Comparison of ENCODE assay signal across 8 mouse cellular contexts in genomic region chr7:16272681-16273080, GRCm38 (mm10). TPM values are rescaled to one million over a fixed set of nuclear protein-coding genes. Genes with fewer than 3 reads are reported as not detected.
DNase-seq lines count a peak whose midpoint lies in the region; ATAC-seq lines count a peak whose summit lies in the region.

No protein-coding gene starts in this region.

- peak overlapping the region; percentile 86 for H3K27ac ChIP-seq in limb, embryonic 12.5 days
- H3K27ac ChIP-seq in midbrain, embryonic 11.5 days (ENCODE audit: low read depth, low read length) = peak overlapping the region; percentile 67

- under 1% methylated on average over 41 of the region's 46 CpGs for WGBS in limb, embryonic 12.5 days
- WGBS in midbrain, embryonic 11.5 days = 0% methylated on average over 38 of the region's 46 CpGs

- peak overlapping the region; percentile 72 for H3K4me2 ChIP-seq in limb, embryonic 12.5 days
- H3K4me2 ChIP-seq in midbrain, embryonic 11.5 days = peak overlapping the region; percentile 99

- H3K4me1 ChIP-seq in limb, embryonic 12.5 days (replicated peaks) = peaks cover 22% of the 10 kb centered on the region
- peaks cover 17% of the 10 kb centered on the region for H3K4me1 ChIP-seq in midbrain, embryonic 11.5 days (ENCODE audit: control insufficient read depth, insufficient read depth, low read length)

- H3K4me3 ChIP-seq in limb, embryonic 12.5 days (replicated peaks) = peak overlapping the region; percentile 78
- H3K4me3 ChIP-seq in midbrain, embryonic 11.5 days (ENCODE audit: low read depth, low read length) = peak overlapping the region; percentile 70

- H3K9me3 ChIP-seq in limb, embryonic 12.5 days = no peaks in the 10 kb centered on the region
- no peaks in the 10 kb centered on the region for H3K9me3 ChIP-seq in midbrain, embryonic 11.5 days (ENCODE audit: control insufficient read depth, low read length)

- peaks cover 14% of the 10 kb centered on the region for H3K27me3 ChIP-seq in limb, embryonic 12.5 days
- H3K27me3 ChIP-seq in midbrain, embryonic 11.5 days (ENCODE audit: control insufficient read depth, insufficient read depth, low read length) = peaks cover 3% of the 10 kb centered on the region

- peaks cover 28% of the 10 kb centered on the region for H3K36me3 ChIP-seq in limb, embryonic 12.5 days
- H3K36me3 ChIP-seq in midbrain, embryonic 11.5 days (ENCODE audit: control insufficient read depth, insufficient read depth, low read length) = peaks cover 5% of the 10 kb centered on the region; the same call in 1 of the 2 replicates

- peak; percentile 51 for ATAC-seq in granulocyte monocyte progenitor cell, adult 5-6 weeks (replicated peaks; ENCODE audit: poor library complexity, severe bottlenecking)
- peak; percentile 73 for ATAC-seq in limb, embryonic 12.5 days (ENCODE audit: insufficient number of reproducible peaks, insufficient read depth, low FRiP score, low TSS enrichment, low read depth)
- peak; percentile 72 for ATAC-seq in midbrain, embryonic 11.5 days (ENCODE audit: low FRiP score)

- H3K9ac ChIP-seq in limb, embryonic 12.5 days (replicated peaks) = peak overlapping the region; percentile 83
- H3K9ac ChIP-seq in midbrain, embryonic 11.5 days (ENCODE audit: low read length) = peak overlapping the region; percentile 80

- peak; percentile 71 to 72 for DNase-seq in heart, adult 18-20 months
- no peak for DNase-seq in heart, adult 8-10 months (ENCODE audit: low spot score)
- DNase-seq in embryo, embryonic 9.5 days (ENCODE audit: extremely low spot score) = peak; percentile 75
- peak; percentile 69 for DNase-seq in kidney, adult 18-20 months
- DNase-seq in midbrain, embryonic 11.5 days (ENCODE audit: low spot score, missing footprints) = peak; percentile 94
- peak; percentile 80 for DNase-seq in spleen, adult 12 weeks (ENCODE audit: low spot score)

RNA-seq across cellular contexts. Expression of gene Inafm1, which starts 0.7 kb away (rescaled TPM):
- total RNA-seq in heart, adult 18-20 months (2021) = 10 to 100 TPM; 15.3 to 16.2 TPM
- 10 to 100 TPM; 12.3 to 18.1 (median 14.4) TPM for total RNA-seq in heart, adult 8-10 months (2022)
- total RNA-seq in granulocyte monocyte progenitor cell, adult 5-6 weeks (2014; fragmentation: Nextera tagmentation) = 13.6 and 14.6 TPM in 2 replicates
- 3.2 and 3.3 TPM in 2 replicates for total RNA-seq in granulocyte monocyte progenitor cell, adult 5-6 weeks (2017)
- 13.9 and 17.6 TPM in 2 replicates for polyA plus RNA-seq in limb, embryonic 12.5 days (2016; fragmentation: Nextera tagmentation; extraction: Ambion mirVana)
- 9.8 and 10.3 TPM in 2 replicates for polyA plus RNA-seq in midbrain, embryonic 11.5 days (2014; fragmentation: Nextera tagmentation; extraction: Ambion mirVana)

RNA-seq across cellular contexts. Expression of gene C5ar1, which starts 13.3 kb away (rescaled TPM):
- 1 to 10 TPM; 4.4 to 7.5 TPM for total RNA-seq in heart, adult 18-20 months (2021)
- 1 to 10 TPM; 4.1 to 5.5 (median 5.1) TPM for total RNA-seq in heart, adult 8-10 months (2022)
- 0.21 TPM in 1 of 2 replicates, not detected in the other for total RNA-seq in granulocyte monocyte progenitor cell, adult 5-6 weeks (2014; fragmentation: Nextera tagmentation)
- total RNA-seq in granulocyte monocyte progenitor cell, adult 5-6 weeks (2017) = 0.67 and 1.1 TPM in 2 replicates
- polyA plus RNA-seq in limb, embryonic 12.5 days (2016; fragmentation: Nextera tagmentation; extraction: Ambion mirVana) = 0.45 and 0.91 TPM in 2 replicates
- polyA plus RNA-seq in midbrain, embryonic 11.5 days (2014; fragmentation: Nextera tagmentation; extraction: Ambion mirVana) = 1.3 TPM in 2 replicates

RNA-seq across cellular contexts. Expression of gene Ccdc9, which starts 13.9 kb away (rescaled TPM):
- 10 to 100 TPM; 26.3 to 29.6 TPM for total RNA-seq in heart, adult 18-20 months (2021)
- 10 to 100 TPM; 33.2 to 48.1 (median 38.1) TPM for total RNA-seq in heart, adult 8-10 months (2022)
- 31.7 and 50.9 TPM in 2 replicates for total RNA-seq in granulocyte monocyte progenitor cell, adult 5-6 weeks (2014; fragmentation: Nextera tagmentation)
- total RNA-seq in granulocyte monocyte progenitor cell, adult 5-6 weeks (2017) = 54.0 and 62.0 TPM in 2 replicates
- polyA plus RNA-seq in limb, embryonic 12.5 days (2016; fragmentation: Nextera tagmentation; extraction: Ambion mirVana) = 43.1 and 44.7 TPM in 2 replicates
- polyA plus RNA-seq in midbrain, embryonic 11.5 days (2014; fragmentation: Nextera tagmentation; extraction: Ambion mirVana) = 17.9 and 20.2 TPM in 2 replicates

RNA-seq across cellular contexts. Expression of gene C5ar2, which starts 28.7 kb away (rescaled TPM):
- total RNA-seq in heart, adult 18-20 months (2021) = 1 to 10 TPM; 1.2 to 1.7 TPM
- 1 to 10 TPM; 1.0 to 1.4 (median 1.2) TPM for total RNA-seq in heart, adult 8-10 months (2022)
- 0.15 TPM in 1 of 2 replicates, not detected in the other for total RNA-seq in granulocyte monocyte progenitor cell, adult 5-6 weeks (2014; fragmentation: Nextera tagmentation)
- 0.13 and 0.93 TPM in 2 replicates for total RNA-seq in granulocyte monocyte progenitor cell, adult 5-6 weeks (2017)
- polyA plus RNA-seq in limb, embryonic 12.5 days (2016; fragmentation: Nextera tagmentation; extraction: Ambion mirVana) = 0.10 TPM in 1 of 2 replicates, not detected in the other
- polyA plus RNA-seq in midbrain, embryonic 11.5 days (2014; fragmentation: Nextera tagmentation; extraction: Ambion mirVana) = 0.12 TPM in 1 of 2 replicates, not detected in the other

RNA-seq across cellular contexts. Expression of gene Bbc3, which starts 35.5 kb away (rescaled TPM):
- total RNA-seq in heart, adult 18-20 months (2021) = 1 to 10 TPM; 3.8 to 5.6 TPM
- total RNA-seq in heart, adult 8-10 months (2022) = 1 to 10 TPM; 2.8 to 5.1 (median 4.4) TPM
- total RNA-seq in granulocyte monocyte progenitor cell, adult 5-6 weeks (2014; fragmentation: Nextera tagmentation) = 0.53 and 1.1 TPM in 2 replicates
- total RNA-seq in granulocyte monocyte progenitor cell, adult 5-6 weeks (2017) = 1.3 and 2.2 TPM in 2 replicates
- polyA plus RNA-seq in limb, embryonic 12.5 days (2016; fragmentation: Nextera tagmentation; extraction: Ambion mirVana) = 8.2 and 9.3 TPM in 2 replicates
- polyA plus RNA-seq in midbrain, embryonic 11.5 days (2014; fragmentation: Nextera tagmentation; extraction: Ambion mirVana) = 6.3 and 8.3 TPM in 2 replicates
